Mouse (Mus musculus) CH12.LX (cell line): ENCODE measurements at regions not wholly inside any gene's neighbourhood (a gene's known extent, or its start where the extent isn't known, plus 50 kb on each side); places are given as distances from the start of the nearest gene placed in this dataset.

ENCODE experiments used
- DNase-seq: peaks from one replicate; pipeline ENCODE4 v3.0.0-alpha.2; 2013; ENCODE audit errors: extremely low read depth
- H3K27ac ChIP-seq: 2 replicates; pipeline ENCODE4 v1.5.1; 2012; ENCODE audit warnings: low read depth, mild to moderate bottlenecking, control low read depth, moderate library complexity; ENCODE audit not compliant: insufficient read depth
- H3K27me3 ChIP-seq: replicated peaks from 2 replicates; pipeline ENCODE3; 2012; ENCODE audit warnings: inconsistent platforms
- H3K36me3 ChIP-seq, 2 experiments: replicated peaks in 1 of 2; 2 replicates each; pipeline versions ENCODE3 to v1.6.1; 2012; ENCODE audit warnings: inconsistent platforms in 1 of 2, low read length in 1 of 2, mild to moderate bottlenecking in 1 of 2, mixed read lengths in 1 of 2, moderate library complexity in 1 of 2; ENCODE audit not compliant: control insufficient read depth in 1 of 2, insufficient read depth in 1 of 2
- H3K4me1 ChIP-seq, 2 experiments: 2 replicates each; pipeline ENCODE4 v1.6.1; 2012; ENCODE audit warnings: inconsistent platforms in 1 of 2, moderate library complexity in 1 of 2; ENCODE audit not compliant: insufficient read depth in 2 of 2, control insufficient read depth in 1 of 2
- H3K4me2 ChIP-seq: 2 replicates; pipeline ENCODE4 v1.6.1; 2012; ENCODE audit warnings: low read depth, mild to moderate bottlenecking, control low read depth; ENCODE audit not compliant: poor library complexity, insufficient read depth, severe bottlenecking
- H3K4me3 ChIP-seq, 3 experiments: fragments of 150-350 bp in 1 of 3; sonication (generic) in 1 of 3; replicated peaks in 1 of 3; 2 replicates each; pipeline versions ENCODE3 to v1.5.1; 2011 to 2012; ENCODE audit warnings: low read depth in 2 of 3, low read length in 2 of 3, mild to moderate bottlenecking in 2 of 3, moderate library complexity in 2 of 3, control low read depth in 1 of 3, improper control_type of control experiment in 1 of 3, inconsistent platforms in 1 of 3, mixed read lengths in 1 of 3; ENCODE audit not compliant: poor library complexity in 1 of 3
- H3K79me2 ChIP-seq: replicated peaks from 2 replicates; pipeline ENCODE4 v1.6.1; 2012; ENCODE audit warnings: mild to moderate bottlenecking, moderate library complexity; ENCODE audit not compliant: control insufficient read depth, poor library complexity, insufficient read depth, severe bottlenecking; ENCODE audit errors: extremely low read depth
- H3K9ac ChIP-seq: 2 replicates; pipeline ENCODE4 v1.6.1; 2012; ENCODE audit warnings: low read depth, mild to moderate bottlenecking, control low read depth, moderate library complexity; ENCODE audit not compliant: insufficient read depth
- H3K9me3 ChIP-seq: replicated peaks from 2 replicates; pipeline ENCODE3; 2012; ENCODE audit warnings: low read length, inconsistent platforms, mixed read lengths
- CHD2 ChIP-seq: IDR thresholded peaks from 2 replicates; pipeline ENCODE4 v1.6.1; 2011; ENCODE audit warnings: low read length, improper control_type of control experiment
- E2F4 ChIP-seq: IDR thresholded peaks from 2 replicates; pipeline ENCODE4 v1.6.1; 2011; ENCODE audit warnings: low read depth, low read length, improper control_type of control experiment; ENCODE audit not compliant: insufficient replicate concordance
- ELF1 ChIP-seq: IDR thresholded peaks from 2 replicates; pipeline ENCODE4 v1.6.1; 2014; ENCODE audit warnings: low read depth, mild to moderate bottlenecking, inconsistent platforms, low read length, improper control_type of control experiment
- ETS1 ChIP-seq: conservative IDR thresholded peaks from 2 replicates; pipeline ENCODE4 v1.6.1; 2012; ENCODE audit warnings: low read depth, mild to moderate bottlenecking, inconsistent platforms, low read length, improper control_type of control experiment, moderate library complexity
- HCFC1 ChIP-seq: IDR thresholded peaks from 2 replicates; pipeline ENCODE4 v1.6.1; 2012; ENCODE audit warnings: low read depth, mild to moderate bottlenecking, inconsistent platforms, low read length, improper control_type of control experiment
- IRF4 ChIP-seq: IDR thresholded peaks from 2 replicates; pipeline ENCODE4 v1.6.1; 2014; ENCODE audit warnings: low read depth, mild to moderate bottlenecking, inconsistent platforms, low read length, improper control_type of control experiment
- JUN ChIP-seq: IDR thresholded peaks from 2 replicates; pipeline ENCODE4 v1.6.1; 2011; ENCODE audit warnings: low read depth, mild to moderate bottlenecking, low read length, improper control_type of control experiment, moderate library complexity; ENCODE audit not compliant: insufficient read depth
- MAFK ChIP-seq: IDR thresholded peaks from 2 replicates; pipeline ENCODE4 v1.6.1; 2011; ENCODE audit warnings: low read length, improper control_type of control experiment; ENCODE audit not compliant: insufficient replicate concordance
- MAZ ChIP-seq: IDR thresholded peaks from 2 replicates; pipeline ENCODE4 v1.6.1; 2012; ENCODE audit warnings: low read depth, mild to moderate bottlenecking, inconsistent platforms, low read length, improper control_type of control experiment, moderate library complexity
- MEF2A ChIP-seq: IDR thresholded peaks from 2 replicates; pipeline ENCODE4 v1.6.1; 2014; ENCODE audit warnings: low read depth, mild to moderate bottlenecking, inconsistent platforms, low read length, improper control_type of control experiment, borderline replicate concordance
- MYC ChIP-seq: IDR thresholded peaks from 2 replicates; pipeline ENCODE4 v1.6.1; 2011; ENCODE audit warnings: low read depth, mild to moderate bottlenecking, improper control_type of control experiment, low read length
- POLR2A ChIP-seq: IDR thresholded peaks from 2 replicates; pipeline ENCODE4 v1.6.1; 2011; ENCODE audit warnings: low read depth, mild to moderate bottlenecking, improper control_type of control experiment, low read length
- POLR2AphosphoS2 ChIP-seq: IDR thresholded peaks from 2 replicates; pipeline ENCODE4 v1.6.1; 2011; ENCODE audit warnings: low read depth, low read length, improper control_type of control experiment
- RCOR1 ChIP-seq: conservative IDR thresholded peaks from 2 replicates; pipeline ENCODE4 v1.6.1; 2012; ENCODE audit warnings: low read depth, mild to moderate bottlenecking, inconsistent platforms, low read length, improper control_type of control experiment
- SIN3A ChIP-seq: IDR thresholded peaks from 2 replicates; pipeline ENCODE4 v1.6.1; 2012; ENCODE audit warnings: low read length, improper control_type of control experiment, inconsistent platforms
- SMC3 ChIP-seq: IDR thresholded peaks from 2 replicates; pipeline ENCODE4 v1.6.1; 2011; ENCODE audit warnings: low read depth, low read length, improper control_type of control experiment
- TBP ChIP-seq: conservative IDR thresholded peaks from 2 replicates; pipeline ENCODE4 v1.6.1; 2011; ENCODE audit warnings: low read depth, low read length, improper control_type of control experiment
- TCF12 ChIP-seq: IDR thresholded peaks from 2 replicates; pipeline ENCODE4 v1.6.1; 2014; ENCODE audit warnings: low read depth, mild to moderate bottlenecking, inconsistent platforms, low read length, improper control_type of control experiment
- UBTF ChIP-seq: IDR thresholded peaks from 2 replicates; pipeline ENCODE4 v1.6.1; 2012; ENCODE audit warnings: low read depth, mild to moderate bottlenecking, inconsistent platforms, low read length, improper control_type of control experiment, moderate library complexity
- ZNF384 ChIP-seq: IDR thresholded peaks from 2 replicates; pipeline ENCODE4 v1.6.1; 2012; ENCODE audit warnings: low read depth, low read length, improper control_type of control experiment, inconsistent platforms
- dilution Hi-C: fragments of 300-500 bp; cut with MboI; formaldehyde crosslinking; loops from 2 replicates; pipeline ENCODE4 v1.14.3; 2020; ENCODE audit warnings: low sequenced_read_pairs; ENCODE audit not compliant: extremely low pct_unique_long_range_greater_than_20kb, extremely low pct_ligation_motif_present
- in situ Hi-C: fragments of 300-500 bp; cut with MboI; formaldehyde crosslinking; loops from 3 replicates; pipeline ENCODE4 v1.14.3; 2019; ENCODE audit warnings: low sequenced_read_pairs, low pct_ligation_motif_present, low pct_unique_long_range_greater_than_20kb, mixed read lengths

GRCm38 (mm10) chr6:141190383-141190782, 58.7 kb upstream of the Pde3a start:
- no peaks in the 10 kb centered on the region for H3K9me3 ChIP-seq
- dilution Hi-C loops = no loop called here
- no peaks in the 10 kb centered on the region for H3K4me1 ChIP-seq
- no peaks in the 10 kb centered on the region for H3K79me2 ChIP-seq
- no peak for DNase-seq
- H3K27ac ChIP-seq = no peak overlapping the region
- H3K4me2 ChIP-seq = no peak overlapping the region
- H3K9ac ChIP-seq = no peak overlapping the region
- no peaks in the 10 kb centered on the region for H3K36me3 ChIP-seq
- no peaks in the 10 kb centered on the region for H3K27me3 ChIP-seq
- TF ChIP-seq TCF12 (no peak), HCFC1 (no peak), JUN (no peak), ETS1 (no peak), MEF2A (no peak), POLR2AphosphoS2 (no peak), POLR2A (no peak), TBP (no peak), ELF1 (no peak), SMC3 (no peak), RCOR1 (no peak)
- TF ChIP-seq, all 38 proteins: peak for 0
- H3K4me3 ChIP-seq = no peak overlapping the region
- in situ Hi-C loops = no loop called here

- no peak overlapping the region for H3K4me3 ChIP-seq
- no peak overlapping the region for H3K27ac ChIP-seq
- no peaks in the 10 kb centered on the region for H3K36me3 ChIP-seq
- in situ Hi-C loops (no loop called here), dilution Hi-C loops (no loop called here)
- no peak overlapping the region for H3K4me2 ChIP-seq
- H3K27me3 ChIP-seq = no peaks in the 10 kb centered on the region
- no peaks in the 10 kb centered on the region for H3K9me3 ChIP-seq
- TF ChIP-seq MYC = no peak
- no peak for TF ChIP-seq ZNF384
- TF ChIP-seq MAZ = no peak
- no peak for TF ChIP-seq UBTF
- TF ChIP-seq E2F4 = no peak
- TF ChIP-seq RCOR1 = no peak
- TF ChIP-seq POLR2AphosphoS2 = no peak
- no peak for TF ChIP-seq SIN3A
- no peak for TF ChIP-seq ELF1
- no peak for TF ChIP-seq CHD2
- no peak for TF ChIP-seq MAFK
- TF ChIP-seq IRF4 = no peak
- TF ChIP-seq TCF12 = no peak
- H3K4me1 ChIP-seq = no peaks in the 10 kb centered on the region
- DNase-seq = no peak
- no peaks in the 10 kb centered on the region for H3K79me2 ChIP-seq
- no peak overlapping the region for H3K9ac ChIP-seq
Observed at GRCm38 (mm10) chr6:141197501-141197900, 51.6 kb upstream of the Pde3a start.
